Mouse (Mus musculus): ENCODE measurements around the gene Plekha8.

DNA sequence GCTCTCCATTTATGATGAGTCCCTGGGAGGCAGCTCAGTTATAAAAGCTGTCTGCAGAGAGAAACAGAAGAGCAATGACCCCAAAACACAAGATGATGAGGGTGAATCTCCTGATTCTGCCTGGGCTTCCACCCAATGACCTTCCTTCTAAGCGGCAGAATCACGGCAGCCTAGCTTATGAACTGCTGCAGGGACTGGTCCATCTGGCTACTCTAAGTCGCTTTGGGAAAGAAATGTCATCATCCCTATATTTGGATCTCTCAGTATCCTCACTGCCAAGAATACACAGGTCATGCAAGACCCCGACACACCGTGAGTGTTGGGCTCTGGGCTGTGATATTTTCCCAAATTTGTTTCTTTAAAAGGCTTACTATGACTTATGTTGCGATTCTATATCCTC lies 75.0 kb downstream of the Plekha8 start:
- TF ChIP-seq CTCF (IDR thresholded peaks at IDR 0.05; ENCODE audit: low read depth, low read length): no peak
- TF ChIP-seq POLR2A (IDR thresholded peaks at IDR 0.05; ENCODE audit: extremely low read depth, insufficient read depth, low read length): no peak
